Mouse (Mus musculus) heart, adult 2 months (tissue): ENCODE results near the gene Palld. TPM values are rescaled to one million over a fixed set of nuclear protein-coding genes. Genes with fewer than 3 reads are reported as not detected.

Experiments
- DNase-seq, 2 experiments: peaks; one replicate each; pipeline ENCODE4 v3.0.0; 2021
- H3K27ac ChIP-seq: fragments of 200-600 bp; 2 replicates; pipeline ENCODE4 v1.8.1; 2022
- H3K27me3 ChIP-seq: fragments of 200-500 bp; 2 replicates; pipeline ENCODE4 v1.6.1; 2012; ENCODE audit warnings: mild to moderate bottlenecking, low read length, inconsistent platforms, mixed read lengths; ENCODE audit not compliant: control insufficient read depth, insufficient read depth
- H3K36me3 ChIP-seq: fragments of 200-500 bp; 2 replicates; pipeline ENCODE4 v1.6.1; 2012; ENCODE audit warnings: low read length, inconsistent platforms; ENCODE audit not compliant: control insufficient read depth, insufficient read depth
- H3K4me1 ChIP-seq: fragments of 200-500 bp; 2 replicates; pipeline ENCODE4 v1.6.1; 2011; ENCODE audit warnings: low read length; ENCODE audit not compliant: control insufficient read depth, insufficient read depth
- H3K4me3 ChIP-seq: fragments of 200-600 bp; 2 replicates; pipeline ENCODE4 v1.8.1; 2022
- H3K79me2 ChIP-seq: fragments of 200-500 bp; replicated peaks from 2 replicates; pipeline ENCODE4 v1.6.1; 2012; ENCODE audit warnings: mild to moderate bottlenecking, inconsistent platforms, low read length, moderate library complexity, mixed read lengths; ENCODE audit not compliant: control insufficient read depth, insufficient read depth
- H3K9ac ChIP-seq: fragments of 200-500 bp; 2 replicates; pipeline ENCODE4 v1.6.1; 2012; ENCODE audit warnings: low read depth, mild to moderate bottlenecking, control low read depth, inconsistent platforms, low read length, mixed read lengths
- CTCF ChIP-seq: fragments of 200-600 bp; IDR thresholded peaks from 2 replicates; pipeline ENCODE4 v1.8.1; 2022; ENCODE audit warnings: antibody characterized with exemption, mild to moderate bottlenecking, moderate library complexity
- EP300 ChIP-seq: fragments of 200-500 bp; IDR thresholded peaks from 2 replicates; pipeline ENCODE4 v1.6.1; 2011; ENCODE audit warnings: low read depth, low read length, control low read depth; ENCODE audit not compliant: insufficient read depth
- POLR2A ChIP-seq: fragments of 200-500 bp; IDR thresholded peaks from 2 replicates; pipeline ENCODE4 v1.6.1; 2011; ENCODE audit warnings: mild to moderate bottlenecking, low read depth, low read length, control low read depth; ENCODE audit not compliant: insufficient read depth
- WGBS: fragments of 180-500 bp; shearing (Covaris S2); methylation state at CpG from one replicate; pipeline ENCODE4 v1.1.7; 2018; 5-methylcytosine and 5-hydroxymethylcytosine counted together
- intact Hi-C: fragments of 180-260 bp; cut with DNase I; formaldehyde crosslinking; loops from one replicate; pipeline ENCODE4 v1.15.1; 2025
- polyA plus RNA-seq: library from polyadenylated mRNA; depleted of rRNA; stranded (reverse); fragments of >200 nt; gene quantifications from 2 replicates; pipeline ENCODE4 v1.2.3, GENCODE M21; 2012
- total RNA-seq, 2 experiments: library from RNA; stranded (reverse); gene quantifications; 2 replicates each; pipeline ENCODE4 v1.2.3; 2021

Gene Palld
- total and polyA plus RNA-seq, 3 experiments: 60.3 to 188 (median 169) TPM

- H3K9ac ChIP-seq: no peak overlapping the region
- H3K4me1 ChIP-seq: peaks cover 8% of the 10 kb centered on the region
- peak overlapping the region; percentile 10; the same call in 1 of the 2 replicates for H3K27ac ChIP-seq
- 37% methylated on average over 3 of the region's 3 CpGs for WGBS
- H3K79me2 ChIP-seq: no peaks in the 10 kb centered on the region
- intact Hi-C loops: no loop called here
- H3K4me3 ChIP-seq: no peak overlapping the region
- H3K27me3 ChIP-seq: no peaks in the 10 kb centered on the region
- TF ChIP-seq CTCF (no peak), POLR2A (no peak), EP300 (no peak)
- DNase-seq: no peak
- H3K36me3 ChIP-seq: peaks cover 10% of the 10 kb centered on the region
Measured at GRCm38 (mm10) chr8:61909313-61909712, 6.8 kb upstream of the Palld start.

DNA sequence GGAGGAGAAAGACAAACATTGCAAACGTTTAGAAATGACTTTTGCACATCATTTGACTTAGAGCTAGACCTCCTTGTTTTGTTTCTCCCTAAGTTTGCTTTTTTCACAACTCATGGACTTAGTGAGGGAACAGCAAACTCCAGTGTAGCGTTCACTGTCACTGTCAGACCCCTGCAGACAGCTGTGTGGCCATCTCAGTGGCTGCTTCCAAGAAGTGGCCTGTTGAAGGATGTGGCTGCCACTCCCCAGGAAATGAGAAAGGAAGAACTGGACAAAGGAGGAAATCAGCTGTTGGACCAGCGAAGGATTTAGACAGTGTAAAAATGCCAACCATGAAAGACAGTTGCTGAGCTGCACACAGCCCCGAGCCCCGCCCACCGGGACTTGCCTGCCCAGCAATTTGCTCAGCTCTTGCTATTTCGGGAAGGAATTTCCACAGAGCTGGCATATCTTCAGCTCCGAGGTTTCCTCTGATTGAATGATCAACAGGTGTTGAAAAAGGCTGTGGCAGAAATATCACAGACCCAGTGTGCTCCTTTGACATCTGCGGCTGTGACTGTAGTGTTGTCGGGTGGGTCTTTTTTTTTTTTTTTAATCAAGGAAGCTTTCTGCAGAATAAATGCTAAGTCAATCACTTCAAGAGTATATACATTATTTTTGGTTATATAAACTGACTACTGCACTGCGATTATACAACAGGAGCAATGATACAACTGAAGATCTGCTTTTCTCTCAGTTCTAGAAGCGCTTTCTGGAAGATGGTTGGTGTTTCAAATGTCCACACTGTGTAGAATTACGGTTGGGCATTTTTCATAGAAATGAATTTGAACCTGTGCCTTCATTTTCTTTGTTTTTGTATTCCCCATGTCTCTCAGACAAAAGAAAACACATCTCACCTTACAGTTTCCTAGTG is 6.1 kb upstream of the Palld start:
- WGBS: 13% methylated on average over 13 of the region's 13 CpGs
- H3K79me2 ChIP-seq: no peaks in the 10 kb centered on the region
- H3K36me3 ChIP-seq: peaks cover 10% of the 10 kb centered on the region
- intact Hi-C loops: no loop called here
- H3K27ac ChIP-seq: peak overlapping the region; percentile 52
- no peaks in the 10 kb centered on the region for H3K27me3 ChIP-seq
- peak; percentile 63 to 84 for DNase-seq
- H3K4me1 ChIP-seq: peaks cover 8% of the 10 kb centered on the region
- TF ChIP-seq EP300: peak; percentile 74; the same call in 1 of the 2 replicates
- no peak for TF ChIP-seq POLR2A
- TF ChIP-seq CTCF: no peak
- H3K9ac ChIP-seq: peak overlapping the region; percentile 48; the same call in 1 of the 2 replicates
- peak overlapping the region; percentile 16; the same call in 1 of the 2 replicates for H3K4me3 ChIP-seq

- Histone ChIP-seq H3K4me1 (peaks cover 1% of the 10 kb centered on the region; the same call in 1 of the 2 replicates), H3K27me3 (no peaks in the 10 kb centered on the region), H3K36me3 (peaks cover 2% of the 10 kb centered on the region), H3K4me3 (peak overlapping the region; percentile 33), H3K27ac (peak overlapping the region; percentile 86), H3K79me2 (no peaks in the 10 kb centered on the region), H3K9ac (peak overlapping the region; percentile 58)
- intact Hi-C loops: no loop called here
- 59% methylated on average over 6 of the region's 6 CpGs for WGBS
- TF ChIP-seq CTCF (no peak), EP300 (no peak), POLR2A (no peak)
- DNase-seq: no peak
Measured at GRCm38 (mm10) chr8:61901028-61901717, 1.3 kb downstream of the Palld start.

DNA sequence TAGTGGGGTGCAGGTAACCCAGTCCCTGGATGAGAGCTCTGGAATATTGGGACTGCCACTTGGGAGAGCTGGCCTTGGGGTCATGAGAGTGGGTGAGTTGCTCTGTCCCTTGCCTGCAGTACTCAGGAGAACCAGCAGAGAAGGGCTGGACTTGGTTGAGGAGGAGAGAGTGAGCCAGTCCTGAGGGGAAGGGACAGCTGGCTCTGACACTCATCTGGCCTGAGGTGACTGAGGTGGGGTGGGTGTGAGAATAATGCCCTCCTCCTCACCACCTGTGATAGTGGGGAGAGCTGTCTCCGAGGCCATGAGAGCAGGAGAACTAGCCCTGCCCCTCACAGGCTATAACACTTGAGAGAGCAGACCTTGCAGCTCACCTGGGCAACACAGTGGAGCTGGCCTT is 5.1 kb downstream of the Palld start:
- Histone ChIP-seq H3K36me3 (peaks cover 4% of the 10 kb centered on the region), H3K4me3 (no peak overlapping the region), H3K27me3 (no peaks in the 10 kb centered on the region), H3K9ac (no peak overlapping the region), H3K4me1 (peaks cover 1% of the 10 kb centered on the region; the same call in 1 of the 2 replicates), H3K27ac (no peak overlapping the region), H3K79me2 (no peaks in the 10 kb centered on the region)
- WGBS: 55% methylated on average over 1 of the region's 1 CpGs
- no peak for DNase-seq
- intact Hi-C loops: no loop called here
- TF ChIP-seq EP300 (no peak), CTCF (peak; percentile 20; the same call in 1 of the 2 replicates)

DNA sequence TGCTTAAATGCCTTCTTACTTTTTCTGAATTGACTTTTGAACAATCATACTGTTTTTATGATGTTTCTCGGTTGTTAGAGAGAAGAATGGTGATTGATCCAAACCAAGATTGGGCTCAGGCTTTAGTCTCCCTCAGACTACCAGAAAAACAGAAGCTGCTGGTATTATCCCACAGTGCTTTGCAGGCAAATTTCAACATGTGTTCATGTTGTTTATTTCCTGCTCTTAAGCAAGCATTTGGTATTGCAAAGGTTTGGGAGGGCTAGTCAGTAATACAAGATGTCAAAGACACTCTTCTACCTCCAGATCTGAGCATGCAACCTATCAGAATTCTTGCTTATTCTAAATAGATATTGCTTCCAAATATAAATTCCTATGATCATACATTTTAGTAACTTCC is 5.7 kb downstream of the Palld start:
- Histone ChIP-seq H3K9ac (no peak overlapping the region), H3K27ac (no peak overlapping the region), H3K4me3 (no peak overlapping the region), H3K36me3 (peaks cover 4% of the 10 kb centered on the region), H3K79me2 (no peaks in the 10 kb centered on the region), H3K4me1 (peaks cover 1% of the 10 kb centered on the region; the same call in 1 of the 2 replicates), H3K27me3 (no peaks in the 10 kb centered on the region)
- WGBS: 67% methylated on average over 1 of the region's 1 CpGs
- TF ChIP-seq POLR2A: no peak
- no peak for DNase-seq
- intact Hi-C loops: no loop called here
